Mouse (Mus musculus): ENCODE results near the gene Ubb. TPM values are rescaled to one million over a fixed set of nuclear protein-coding genes. Genes with fewer than 3 reads are reported as not detected.

Gene Ubb
- polyA plus RNA-seq, 1 experiment from 2014 or later, result 4,745 TPM

GRCm38 (mm10) chr11:62591026-62591425 lies 40.1 kb downstream of the Ubb start:
- no peak overlapping the region for H3K27ac ChIP-seq (ENCODE audit: low read length)
- ATAC-seq, result no peak
- H3K27me3 ChIP-seq (replicated peaks; ENCODE audit: control insufficient read depth, insufficient read depth, low read length), result no peaks in the 10 kb centered on the region
- H3K4me3 ChIP-seq (replicated peaks; ENCODE audit: low read length), result no peak overlapping the region
- H3K4me1 ChIP-seq (replicated peaks; ENCODE audit: control insufficient read depth, insufficient read depth, low read length), result no peaks in the 10 kb centered on the region
- no peaks in the 10 kb centered on the region for H3K36me3 ChIP-seq (ENCODE audit: control insufficient read depth, insufficient read depth)
- H3K9ac ChIP-seq (replicated peaks; ENCODE audit: low read depth, low read length), result no peak overlapping the region
- WGBS, result 79% methylated on average over 2 of the region's 2 CpGs
- H3K4me2 ChIP-seq (ENCODE audit: low read length), result no peak overlapping the region
- H3K9me3 ChIP-seq (ENCODE audit: control insufficient read depth, low read length), result no peaks in the 10 kb centered on the region

GRCm38 (mm10) chr11:62591904-62592575 lies 41.1 kb downstream of the Ubb start:
- no peak overlapping the region for H3K4me3 ChIP-seq (replicated peaks; ENCODE audit: low read length)
- H3K4me1 ChIP-seq (replicated peaks; ENCODE audit: control insufficient read depth, insufficient read depth, low read length), result no peaks in the 10 kb centered on the region
- no peak overlapping the region for H3K9ac ChIP-seq (replicated peaks; ENCODE audit: low read depth, low read length)
- no peaks in the 10 kb centered on the region for H3K36me3 ChIP-seq (ENCODE audit: control insufficient read depth, insufficient read depth)
- whole genome bisulfite sequencing, result 71% methylated on average over 8 of the region's 8 CpGs
- no peak overlapping the region for H3K27ac ChIP-seq (ENCODE audit: low read length)
- ATAC-seq, result no peak
- H3K27me3 ChIP-seq (replicated peaks; ENCODE audit: control insufficient read depth, insufficient read depth, low read length), result no peaks in the 10 kb centered on the region
- H3K9me3 ChIP-seq (ENCODE audit: control insufficient read depth, low read length), result no peaks in the 10 kb centered on the region
- no peak overlapping the region for H3K4me2 ChIP-seq (ENCODE audit: low read length)

GRCm38 (mm10) chr11:62598571-62598970 lies 47.6 kb downstream of the Ubb start:
- H3K36me3 ChIP-seq (ENCODE audit: control insufficient read depth, insufficient read depth), result no peaks in the 10 kb centered on the region
- H3K9ac ChIP-seq (replicated peaks; ENCODE audit: low read depth, low read length), result no peak overlapping the region
- peaks cover 8% of the 10 kb centered on the region for H3K4me1 ChIP-seq (replicated peaks; ENCODE audit: control insufficient read depth, insufficient read depth, low read length)
- H3K27me3 ChIP-seq (replicated peaks; ENCODE audit: control insufficient read depth, insufficient read depth, low read length), result no peaks in the 10 kb centered on the region
- H3K27ac ChIP-seq (ENCODE audit: low read length), result no peak overlapping the region
- WGBS, result 88% methylated on average over 4 of the region's 4 CpGs
- ATAC-seq, result no peak
- no peak overlapping the region for H3K4me3 ChIP-seq (replicated peaks; ENCODE audit: low read length)
- H3K4me2 ChIP-seq (ENCODE audit: low read length), result no peak overlapping the region
- no peaks in the 10 kb centered on the region for H3K9me3 ChIP-seq (ENCODE audit: control insufficient read depth, low read length)

GRCm38 (mm10) chr11:62601732-62602618 lies 51.0 kb downstream of the Ubb start:
- peak overlapping the region; percentile 60 for H3K9ac ChIP-seq (replicated peaks; ENCODE audit: low read depth, low read length)
- peak overlapping the region; percentile 63 for H3K4me2 ChIP-seq (ENCODE audit: low read length)
- peak; percentile 5 for ATAC-seq
- H3K4me1 ChIP-seq (replicated peaks; ENCODE audit: control insufficient read depth, insufficient read depth, low read length), result peaks cover 40% of the 10 kb centered on the region
- no peaks in the 10 kb centered on the region for H3K9me3 ChIP-seq (ENCODE audit: control insufficient read depth, low read length)
- peaks cover 14% of the 10 kb centered on the region; the same call in 1 of the 2 replicates for H3K36me3 ChIP-seq (ENCODE audit: control insufficient read depth, insufficient read depth)
- H3K27me3 ChIP-seq (replicated peaks; ENCODE audit: control insufficient read depth, insufficient read depth, low read length), result no peaks in the 10 kb centered on the region
- peak overlapping the region; percentile 86 for H3K4me3 ChIP-seq (replicated peaks; ENCODE audit: low read length)
- WGBS, result 12% methylated on average over 17 of the region's 17 CpGs
- peak overlapping the region; percentile 92 for H3K27ac ChIP-seq (ENCODE audit: low read length)

Other genes with a start within 250 kb of the Ubb start
- gene Pigl, start 92.7 kb upstream of the Ubb start, polyA plus RNA-seq (2015; fragmentation: Nextera tagmentation; extraction: Ambion mirVana), result 6.2 and 6.9 TPM in 2 replicates
- 186 and 203 TPM in 2 replicates for gene Ncor1, start 92.6 kb upstream of the Ubb start, polyA plus RNA-seq (2015; fragmentation: Nextera tagmentation; extraction: Ambion mirVana)
- gene Cenpv, start 11.9 kb upstream of the Ubb start, polyA plus RNA-seq (2015; fragmentation: Nextera tagmentation; extraction: Ambion mirVana), result 79.5 and 86.3 TPM in 2 replicates
- 19.1 and 27.2 TPM in 2 replicates for gene Trpv2, start 23.3 kb downstream of the Ubb start, polyA plus RNA-seq (2015; fragmentation: Nextera tagmentation; extraction: Ambion mirVana)
- 9.7 and 10.6 TPM in 2 replicates for gene Lrrc75a, start 97.4 kb downstream of the Ubb start, polyA plus RNA-seq (2015; fragmentation: Nextera tagmentation; extraction: Ambion mirVana)
- 28.5 and 29.2 TPM in 2 replicates for gene Mmgt2, start 97.5 kb downstream of the Ubb start, polyA plus RNA-seq (2015; fragmentation: Nextera tagmentation; extraction: Ambion mirVana)
- 27.1 and 29.0 TPM in 2 replicates for gene Zfp287, start 180.7 kb downstream of the Ubb start, polyA plus RNA-seq (2015; fragmentation: Nextera tagmentation; extraction: Ambion mirVana)
- gene Gm10428, start 201.9 kb downstream of the Ubb start, polyA plus RNA-seq (2015; fragmentation: Nextera tagmentation; extraction: Ambion mirVana), result not detected in 2 replicates
- gene Zfp286, start 238.3 kb downstream of the Ubb start, polyA plus RNA-seq (2015; fragmentation: Nextera tagmentation; extraction: Ambion mirVana), result 38.8 and 39.6 TPM in 2 replicates

Measured in forebrain, embryonic 16.5 days (tissue).